Mouse (Mus musculus) gastrocnemius, adult 18-20 months (tissue): Measurements from ENCODE around the gene Gbgt1. TPM values are rescaled to one million over a fixed set of nuclear protein-coding genes. Genes with fewer than 3 reads are reported as not detected.
"Not testable (repeated sequence)": the region's sequence is repeated elsewhere in the genome, so short reads cannot be mapped to it uniquely, and the experiment has no call there.

Experiments
- DNase-seq: peaks from one replicate; pipeline ENCODE4 v3.0.0; 2021; ENCODE audit warnings: low spot score
- long read RNA-seq, 2 experiments: library from polyadenylated mRNA; stranded (forward); transcript quantifications; one replicate each; pipeline ENCODE4 v2.0.0; 2021
- total RNA-seq, 2 experiments: library from RNA; stranded (reverse); gene quantifications; 2 replicates each; pipeline ENCODE4 v1.2.3; 2021

Gene Gbgt1
- total RNA-seq = under 1 TPM; 0.81 to 0.89 TPM
- long read RNA-seq, experiment 1 = 0 reads
- long read RNA-seq, experiment 2 = 0 reads

DNA sequence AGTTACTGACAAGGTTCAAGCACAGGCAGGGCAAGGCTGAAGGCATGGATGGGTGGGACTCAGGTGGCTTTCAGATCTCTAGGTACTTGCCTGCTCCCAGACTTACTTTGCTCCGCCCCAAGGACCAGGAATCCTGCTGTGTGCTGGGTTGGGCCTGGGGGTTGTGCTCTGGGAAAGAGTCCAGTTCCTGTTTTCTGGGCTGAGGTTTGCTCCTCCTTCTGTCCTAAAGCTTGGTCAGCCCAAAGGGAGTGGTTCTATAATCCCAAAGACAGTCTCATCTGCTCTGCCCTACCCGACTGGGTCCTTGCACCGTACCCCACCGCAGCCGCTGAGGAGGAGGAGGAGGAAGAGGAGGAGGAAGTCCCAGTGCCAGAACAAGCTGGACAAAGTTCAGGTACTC lies at the start of gene Gbgt1:
Gene Gbgt1 (plus strand): TSS at position 221 of the 400 bp plus-strand sequence.
- no peak for DNase-seq

GRCm38 (mm10) chr2:28447315-28447670 lies 49.4 kb upstream of the Gbgt1 start:
- no peak for DNase-seq

DNA sequence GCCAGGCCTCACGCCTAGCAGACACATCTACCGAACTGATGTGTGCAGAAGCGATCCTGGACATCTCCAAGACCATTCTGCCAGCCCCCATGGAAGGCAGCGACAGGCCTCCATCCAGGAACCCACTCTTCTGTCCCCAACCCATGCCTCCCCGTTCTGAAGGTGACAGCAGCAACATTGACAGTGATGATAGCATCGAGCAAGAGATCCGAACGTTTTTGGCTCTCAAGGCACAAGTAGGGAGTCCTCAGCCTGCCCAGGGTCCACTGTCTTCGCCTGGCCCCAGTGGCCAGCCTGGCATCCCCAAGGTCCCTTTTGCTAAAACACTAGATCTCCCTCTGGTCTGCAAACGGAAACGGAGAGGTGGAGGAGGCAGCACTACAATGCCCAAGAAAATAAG lies 45.0 kb upstream of the Gbgt1 start:
- no peak for DNase-seq

DNA sequence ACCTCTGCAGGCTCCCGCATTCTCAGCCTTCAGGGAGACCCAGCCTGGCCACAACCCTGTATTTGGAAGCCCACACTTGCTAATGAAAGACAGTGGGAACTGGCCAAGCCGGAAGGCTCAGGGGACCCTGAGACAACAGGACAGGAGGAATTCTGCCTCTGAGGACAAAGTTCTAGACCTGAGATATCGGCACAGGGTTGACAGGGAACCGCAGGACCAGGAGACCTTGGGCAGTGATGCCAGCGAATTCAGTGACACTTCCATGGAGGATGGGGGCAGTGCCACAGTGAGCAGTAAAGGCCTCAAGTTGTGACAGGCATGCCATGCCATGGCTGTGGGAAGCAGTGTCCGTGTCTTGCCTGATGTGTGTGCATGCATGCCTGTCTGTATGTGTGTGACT lies 43.2 kb upstream of the Gbgt1 start:
- DNase-seq = no peak

DNA sequence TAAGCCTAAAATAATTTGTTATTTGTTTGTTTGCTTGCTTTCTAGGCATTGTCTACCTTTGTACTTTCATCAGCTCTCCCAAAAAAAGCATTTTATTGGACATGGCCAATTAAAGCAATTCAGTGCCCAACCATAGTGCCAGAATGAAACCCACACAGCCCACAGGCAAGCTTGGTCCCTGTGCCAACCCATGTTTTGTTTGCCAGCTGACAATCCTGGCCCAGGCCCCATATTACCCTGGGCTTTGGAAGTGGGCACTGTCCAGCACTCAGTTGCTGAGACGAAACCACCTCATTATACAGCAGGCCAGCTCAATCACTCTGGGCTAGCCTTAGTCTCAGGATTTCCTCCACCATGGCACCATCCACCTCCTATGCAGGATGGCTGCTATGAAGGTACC lies 40.1 kb upstream of the Gbgt1 start:
- DNase-seq = no peak

- peak; percentile 56 for DNase-seq
Observed at GRCm38 (mm10) chr2:28463919-28464318, 32.8 kb upstream of the Gbgt1 start.

DNA sequence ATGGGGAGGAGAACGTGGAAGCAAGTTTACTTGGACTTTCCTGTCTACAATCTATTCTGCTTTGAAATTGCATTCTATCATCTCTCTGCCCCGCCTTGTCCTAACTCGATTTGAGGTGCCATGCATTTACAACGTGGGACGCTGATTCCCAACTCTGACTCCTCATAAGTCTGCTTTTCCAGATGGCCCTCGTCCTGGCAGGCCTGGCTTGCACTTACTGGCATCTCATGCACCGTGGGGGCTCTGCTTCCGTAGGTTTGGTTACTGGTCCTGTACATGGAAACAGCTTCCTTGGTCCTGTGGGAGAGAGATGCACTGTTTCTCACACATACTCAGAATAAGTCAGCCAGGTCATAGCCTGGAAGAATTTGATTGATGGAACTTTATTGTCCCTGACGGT lies 31.8 kb upstream of the Gbgt1 start:
- no peak for DNase-seq

GRCm38 (mm10) chr2:28465836-28466518 lies 30.7 kb upstream of the Gbgt1 start, which contains the start of gene 1700007K13Rik:
Gene 1700007K13Rik (minus strand): TSS chr2:28466332.
- DNase-seq = peak; percentile 46

- peak; percentile 77 for DNase-seq
Observed at GRCm38 (mm10) chr2:28467860-28468485, 28.7 kb upstream of the Gbgt1 start, which contains the start of gene Mrps2. Gene Mrps2 (plus strand): TSS chr2:28468066.

DNA sequence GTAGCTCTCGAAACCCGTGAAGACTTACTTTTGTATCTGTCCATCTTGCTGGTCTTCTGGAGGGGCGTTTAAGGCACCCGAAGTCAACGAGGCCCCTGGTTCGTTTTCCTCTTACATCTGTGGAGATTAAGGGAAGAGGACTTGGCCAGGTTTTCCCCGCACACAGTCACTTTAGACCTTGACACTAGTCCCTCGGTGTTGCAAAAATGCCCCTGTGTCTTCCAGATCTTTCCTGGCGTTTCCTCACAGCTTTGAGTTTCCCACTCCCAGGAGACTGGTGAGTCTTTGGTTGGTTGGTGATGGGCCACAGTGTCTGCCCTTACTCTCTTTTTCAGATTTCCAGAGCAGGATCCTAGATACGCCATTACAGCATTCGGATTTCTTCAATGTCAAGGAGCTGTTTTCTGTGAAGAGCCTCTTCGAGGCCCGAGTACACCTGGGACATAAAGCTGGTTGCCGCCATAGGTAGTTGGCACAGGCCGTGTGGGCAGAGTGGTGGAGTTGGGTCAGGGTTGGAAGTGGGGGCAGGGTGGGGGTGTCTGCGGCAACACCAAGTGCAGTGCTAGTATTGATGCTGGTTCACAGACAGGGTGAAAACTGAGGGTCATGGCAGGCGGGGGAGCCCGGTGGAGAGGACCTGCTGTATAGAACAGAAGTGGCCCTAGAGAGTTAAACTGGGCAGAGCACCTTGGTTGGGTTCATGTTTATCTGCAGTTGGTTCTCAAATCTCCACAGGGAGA lies 28.0 kb upstream of the Gbgt1 start:
- no peak for DNase-seq

GRCm38 (mm10) chr2:28469461-28469860 lies 27.2 kb upstream of the Gbgt1 start:
- no peak for DNase-seq

DNA sequence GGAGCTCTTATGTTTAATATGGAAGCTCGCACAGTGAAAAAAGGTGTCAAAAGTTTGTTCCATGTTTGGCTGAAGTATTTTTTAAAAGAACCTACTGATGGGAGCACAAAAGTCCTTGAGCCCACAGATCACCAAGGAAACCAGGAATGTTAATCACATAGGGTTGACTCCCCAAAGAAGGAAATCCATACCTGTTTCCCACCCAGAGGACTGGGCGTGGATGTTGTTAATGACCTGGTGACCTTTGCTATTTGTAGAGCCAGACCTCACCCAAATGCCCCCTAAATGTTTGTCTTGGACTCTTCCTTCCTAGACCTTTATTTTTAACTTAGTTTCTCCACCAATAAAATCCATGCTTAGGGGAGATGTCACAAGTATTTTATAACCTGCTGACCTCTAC lies 26.1 kb upstream of the Gbgt1 start:
- no peak for DNase-seq

DNA sequence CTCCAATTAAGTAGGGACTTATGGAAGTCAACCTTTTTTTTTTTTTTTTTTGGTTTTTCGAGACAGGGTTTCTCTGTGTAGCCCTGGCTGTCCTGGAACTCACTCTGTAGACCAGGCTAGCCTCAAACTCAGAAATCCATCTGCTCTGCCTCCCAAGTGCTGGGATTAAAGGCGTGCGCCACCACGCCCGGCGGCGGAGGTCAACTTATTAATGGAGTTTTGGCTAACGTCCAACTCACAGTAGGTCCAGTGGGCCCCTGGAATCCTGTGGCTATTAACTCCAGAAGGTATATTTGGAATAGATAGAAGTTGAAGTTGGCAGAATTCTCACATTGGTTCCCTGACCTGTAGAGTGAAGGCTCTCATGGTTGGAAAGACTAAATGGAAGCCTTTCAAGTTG lies 24.7 kb upstream of the Gbgt1 start:
- not testable (repeated sequence) for DNase-seq

DNA sequence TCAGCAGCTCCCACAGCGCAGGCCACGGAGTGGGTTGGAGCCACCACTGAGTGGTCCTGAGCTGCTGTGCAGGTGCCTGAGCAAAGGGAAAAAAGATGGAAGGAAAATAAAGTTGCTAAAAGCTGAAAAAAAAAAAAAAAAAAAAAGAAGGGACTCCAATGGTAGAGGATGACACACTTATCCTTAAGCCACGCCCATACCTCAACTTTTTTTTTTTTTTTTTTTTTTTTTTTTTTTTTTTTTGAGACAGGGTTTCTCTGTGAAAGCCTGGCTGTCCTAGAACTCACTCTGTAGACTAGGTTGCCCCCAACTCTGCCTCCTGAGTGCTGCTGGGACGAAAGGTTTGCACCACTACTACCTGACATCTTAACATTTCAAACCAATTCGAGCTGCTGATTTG lies 18.7 kb upstream of the Gbgt1 start:
- not testable (repeated sequence) for DNase-seq

DNA sequence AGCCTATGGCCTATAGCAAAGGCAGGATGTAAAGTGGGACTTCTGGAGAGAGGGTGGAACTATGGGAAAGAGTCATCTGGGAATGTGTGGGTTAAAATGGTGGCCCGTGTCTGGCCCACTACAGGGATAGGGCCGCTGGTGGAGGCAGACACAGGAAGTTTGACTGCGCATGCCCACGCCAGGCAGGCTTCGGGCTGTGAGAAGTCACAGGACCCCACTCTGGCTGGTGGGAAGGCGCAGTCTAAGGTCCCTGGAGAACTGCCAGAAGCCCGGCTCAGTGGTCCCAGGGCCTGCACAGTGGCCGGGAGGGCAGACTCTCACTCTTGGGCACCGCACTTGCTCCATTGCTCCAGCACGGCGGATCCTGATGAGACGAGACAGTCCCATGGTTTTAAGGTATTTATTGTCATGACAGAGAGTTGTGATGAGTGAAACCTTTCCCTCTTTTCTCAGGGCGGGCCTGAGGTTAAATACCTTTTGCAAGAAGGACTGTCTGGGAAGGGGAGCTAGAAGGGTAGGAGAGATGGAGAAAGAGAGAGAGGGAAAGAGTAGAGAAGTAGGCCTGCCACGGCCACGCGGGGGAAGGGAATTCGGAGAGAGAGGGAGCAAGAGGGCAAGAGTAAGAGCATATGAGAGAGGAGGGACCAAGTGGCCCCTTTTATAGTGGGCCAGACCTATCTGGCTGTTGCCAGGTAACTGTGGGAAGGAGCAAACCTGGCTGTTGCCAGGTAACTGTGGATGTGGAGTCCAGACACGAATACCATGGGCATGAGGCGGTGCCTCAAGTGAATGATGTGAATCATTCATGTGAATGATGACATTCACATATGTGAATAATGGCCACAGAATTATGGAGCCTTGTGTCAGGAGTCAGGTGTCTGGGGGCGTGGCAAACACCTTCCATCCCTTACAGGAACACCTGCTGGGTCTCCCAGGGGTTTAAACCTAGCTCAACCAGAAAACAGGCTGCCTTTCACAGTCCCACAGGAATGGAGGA lies 17.2 kb upstream of the Gbgt1 start:
- DNase-seq = no peak

GRCm38 (mm10) chr2:28483861-28484260 lies 12.8 kb upstream of the Gbgt1 start:
- no peak for DNase-seq

DNA sequence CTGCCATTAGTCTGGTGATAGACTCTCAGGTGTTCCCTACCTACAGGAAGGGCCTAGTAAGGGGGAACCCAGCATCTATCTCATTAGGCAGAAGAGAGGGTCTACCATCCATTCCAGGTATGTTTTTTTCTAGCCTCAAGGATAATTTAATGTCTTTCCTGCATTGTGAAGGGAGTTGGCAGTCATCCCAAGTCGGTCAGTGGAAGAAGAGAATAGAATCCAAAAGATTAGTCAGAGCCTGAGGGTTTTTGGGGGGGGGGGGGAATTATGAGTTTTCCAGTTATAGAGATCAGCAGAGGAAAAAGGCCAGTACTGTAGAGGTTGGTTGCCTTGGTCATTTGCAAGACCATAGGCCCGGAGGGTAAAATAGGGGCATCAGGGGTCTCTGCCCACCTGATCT lies 2.2 kb upstream of the Gbgt1 start:
- no peak for DNase-seq

DNA sequence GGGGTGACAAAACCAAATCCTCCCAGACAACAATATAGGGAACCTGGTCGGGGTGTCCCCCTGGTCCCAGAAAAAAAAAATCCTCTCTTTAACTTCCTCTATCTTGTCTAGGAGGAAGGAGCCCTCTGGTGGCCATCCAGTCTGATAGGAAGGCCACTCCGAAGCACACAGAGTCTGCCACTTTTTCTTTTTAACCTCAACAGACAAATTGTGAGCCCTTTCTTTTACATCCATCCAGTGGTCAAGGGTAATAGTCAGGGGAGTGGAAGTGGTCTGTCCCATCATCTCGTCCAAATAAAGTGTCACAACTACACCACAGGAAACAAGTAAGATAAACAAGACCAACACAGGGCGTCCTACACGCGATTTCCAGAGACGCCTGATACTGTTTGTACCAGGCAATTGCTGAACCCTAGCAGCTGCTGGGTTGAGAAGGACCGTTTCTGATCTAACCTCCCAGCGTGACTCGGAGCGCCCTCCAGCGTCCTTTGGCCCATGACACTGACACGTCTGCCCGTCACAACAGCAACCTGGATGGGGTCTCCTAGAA lies 1.4 kb upstream of the Gbgt1 start:
- DNase-seq = no peak

- DNase-seq = no peak
Observed at GRCm38 (mm10) chr2:28495801-28496595, 693 bp upstream of the Gbgt1 start.

DNA sequence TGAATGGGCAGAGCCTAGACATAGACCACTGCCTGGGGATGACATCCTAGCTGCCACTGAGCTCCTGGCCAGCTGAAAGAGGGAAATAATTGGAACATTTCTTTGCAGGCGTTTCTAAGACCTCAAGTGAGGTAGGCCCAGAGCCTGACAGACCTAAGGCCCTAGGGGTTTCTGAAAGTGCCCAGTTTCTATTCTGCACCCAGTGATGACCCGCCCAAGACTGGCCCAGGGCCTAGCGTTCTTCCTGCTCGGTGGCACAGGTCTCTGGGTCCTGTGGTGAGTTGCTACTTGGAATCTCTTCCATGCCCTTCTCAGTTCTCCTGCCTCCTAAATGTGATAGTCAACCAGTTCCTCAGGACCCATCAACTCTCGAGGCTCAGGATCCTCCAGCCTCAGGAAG lies 870 bp downstream of the Gbgt1 start:
- no peak for DNase-seq
